Mouse (Mus musculus) lung, adult 18-20 months (tissue): ENCODE results near the gene Tbc1d2.
A peak's percentile ranks its signal among the peaks of the same experiment; 100 is the strongest.

Experiments used
- DNase-seq, 2 experiments: peaks; one replicate each; pipeline ENCODE4 v3.0.0; 2022; ENCODE audit warnings: mixed read lengths in 2 of 2

The Tbc1d2 gene

DNA sequence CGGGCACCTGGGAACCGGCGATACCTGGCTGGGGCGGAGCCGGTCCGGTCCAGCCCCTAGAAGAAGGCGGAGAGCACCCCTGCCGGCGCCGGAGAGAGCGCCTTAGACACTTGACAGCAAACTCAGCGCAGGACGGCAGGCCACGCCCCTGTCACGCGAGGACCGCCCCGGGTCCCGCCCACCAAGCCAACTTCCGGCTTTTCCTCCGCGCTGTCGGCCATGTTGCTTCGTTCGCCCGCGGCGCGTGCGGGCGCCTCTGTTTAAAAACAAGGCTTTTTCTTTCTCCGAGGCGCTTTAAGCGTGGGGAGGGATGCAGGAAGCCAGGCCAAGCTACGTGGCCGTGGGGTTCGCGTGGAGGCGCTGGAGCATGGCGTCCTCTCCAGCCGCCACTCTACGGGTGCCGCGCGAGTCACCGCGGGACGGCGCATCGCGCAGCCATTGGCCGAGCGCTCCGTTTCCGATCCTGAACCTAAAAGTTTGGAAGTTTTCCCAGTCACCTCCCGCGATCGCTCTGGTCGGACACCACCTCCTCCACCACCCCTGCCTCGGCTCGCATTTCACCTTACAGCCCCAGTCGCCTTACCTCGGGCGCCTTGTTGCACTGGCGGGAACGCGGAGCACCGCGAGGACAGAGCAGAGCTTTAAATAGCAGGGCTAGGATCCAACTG lies at the start of gene Tbc1d2:
Tbc1d2 (minus strand) TSS at position 124 of the 668 bp plus-strand sequence.
- DNase-seq = peak; percentile 95

DNA sequence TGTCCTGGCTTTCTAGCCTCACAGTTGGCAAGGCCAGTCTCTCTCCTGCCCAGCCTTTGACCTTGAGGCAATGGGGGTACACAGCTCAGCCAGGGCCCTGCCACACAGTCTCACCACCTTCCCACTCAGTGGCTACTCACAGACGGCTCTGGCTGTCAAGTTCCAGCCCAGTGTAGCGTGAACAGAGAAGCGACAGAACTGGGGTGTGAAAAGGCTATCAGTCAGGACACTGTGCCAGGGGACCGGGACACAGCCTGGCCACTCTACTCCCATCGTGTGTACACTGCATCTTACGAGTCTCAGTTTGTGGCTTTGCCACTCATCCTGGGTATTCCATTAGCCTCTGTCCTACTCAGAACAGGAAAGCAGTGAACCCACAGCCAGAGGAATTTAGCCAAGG lies 46.5 kb upstream of the Tbc1d2 start:
- DNase-seq = no peak

DNA sequence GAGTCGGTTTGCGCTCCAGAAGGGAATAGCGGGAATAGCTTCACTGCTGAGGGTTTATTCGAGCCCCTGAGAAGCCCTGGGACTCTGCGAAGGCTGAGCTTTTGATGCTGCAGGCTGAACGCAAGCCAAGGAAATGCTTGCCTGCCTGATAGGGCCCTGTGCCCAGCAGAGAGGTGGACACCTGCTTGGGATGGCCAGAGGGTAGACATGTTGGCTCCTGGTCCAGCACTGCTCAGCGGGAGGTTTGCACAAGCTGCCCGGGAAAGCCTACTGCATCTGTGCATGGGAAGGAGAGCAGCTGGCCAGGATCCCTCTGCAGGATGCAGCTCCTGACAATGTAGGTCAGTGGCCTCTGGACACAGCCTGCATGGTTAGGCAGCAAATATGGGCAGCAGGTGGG lies 40.6 kb upstream of the Tbc1d2 start:
- DNase-seq = no peak

DNA sequence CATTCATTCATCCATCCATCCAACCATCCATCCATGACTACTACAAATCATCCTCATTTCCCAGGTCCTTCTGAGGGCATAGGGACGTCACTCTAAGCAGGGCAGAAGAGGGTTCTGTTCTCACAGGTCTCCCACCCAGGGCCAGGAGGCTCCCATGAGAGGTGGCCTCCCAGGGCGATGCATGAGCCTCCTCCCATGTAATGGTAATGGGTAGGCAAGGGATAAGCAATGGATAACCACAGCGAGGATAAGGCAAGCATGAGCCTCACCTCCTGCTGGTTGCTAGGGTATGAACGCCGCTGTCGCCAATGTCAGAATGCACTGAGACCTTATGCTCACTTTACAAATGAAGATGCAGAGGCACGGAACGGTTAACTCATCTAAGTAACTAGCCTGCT lies 40.0 kb upstream of the Tbc1d2 start:
- DNase-seq = no peak

DNA sequence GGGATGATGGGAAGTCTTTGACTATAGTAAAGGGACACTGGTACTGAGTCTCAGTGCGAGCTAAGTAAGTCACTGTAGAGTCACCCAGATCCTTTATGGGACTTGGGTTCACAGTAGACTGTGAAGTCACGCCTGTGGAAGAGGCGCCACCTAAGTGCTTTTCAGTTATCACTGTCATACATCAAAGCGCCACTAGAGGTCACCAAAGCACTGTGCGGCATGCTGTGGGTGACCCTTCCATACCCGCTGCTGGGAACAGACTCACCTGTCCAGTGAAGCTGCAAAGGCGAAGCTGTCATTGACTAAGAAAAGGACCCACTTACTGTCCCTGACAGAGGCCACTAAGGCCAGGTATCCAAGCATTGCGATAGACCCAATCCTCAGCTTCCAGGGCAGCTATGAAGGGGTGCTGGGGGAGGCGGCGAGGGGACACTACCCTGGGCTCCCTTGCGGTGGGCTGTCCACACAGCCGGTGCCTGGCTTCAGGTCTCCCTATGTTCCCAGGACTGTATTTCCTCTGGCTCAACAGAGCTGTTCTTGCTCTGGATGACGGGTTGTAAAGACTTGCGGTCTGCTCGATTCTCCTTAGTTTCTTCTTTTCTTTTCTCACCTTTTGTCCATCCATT lies 39.5 kb upstream of the Tbc1d2 start:
- DNase-seq = peak; percentile 45 to 64

DNA sequence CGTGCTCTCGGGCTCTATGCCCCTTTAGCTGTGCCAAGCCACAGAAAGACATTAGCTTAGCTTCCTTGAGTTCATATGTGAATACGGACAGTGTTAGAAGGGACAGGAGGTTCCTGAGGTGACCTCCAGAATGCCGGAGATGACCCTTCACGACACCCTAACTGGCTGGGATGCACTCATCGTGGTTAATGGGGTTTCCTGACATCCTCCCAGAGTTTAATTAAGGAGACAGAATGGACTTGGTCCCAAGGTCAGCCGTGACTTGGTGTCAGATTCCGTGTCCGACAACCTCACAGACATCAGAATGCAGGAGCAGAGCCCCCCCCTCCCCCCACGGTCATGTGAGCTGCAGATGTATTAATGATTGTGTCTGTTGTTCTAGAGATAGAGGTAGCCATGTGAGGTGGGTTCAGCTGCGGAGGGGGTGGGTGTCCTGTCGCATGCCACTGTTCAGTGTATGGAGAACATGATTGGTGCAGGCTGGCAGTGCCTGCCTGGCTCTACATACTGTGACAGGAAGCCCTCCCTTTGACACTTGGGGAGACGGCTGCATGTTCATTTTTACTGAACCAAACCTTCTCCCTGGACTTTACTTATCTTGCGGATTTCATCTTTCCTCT lies 38.3 kb upstream of the Tbc1d2 start:
- no peak for DNase-seq

DNA sequence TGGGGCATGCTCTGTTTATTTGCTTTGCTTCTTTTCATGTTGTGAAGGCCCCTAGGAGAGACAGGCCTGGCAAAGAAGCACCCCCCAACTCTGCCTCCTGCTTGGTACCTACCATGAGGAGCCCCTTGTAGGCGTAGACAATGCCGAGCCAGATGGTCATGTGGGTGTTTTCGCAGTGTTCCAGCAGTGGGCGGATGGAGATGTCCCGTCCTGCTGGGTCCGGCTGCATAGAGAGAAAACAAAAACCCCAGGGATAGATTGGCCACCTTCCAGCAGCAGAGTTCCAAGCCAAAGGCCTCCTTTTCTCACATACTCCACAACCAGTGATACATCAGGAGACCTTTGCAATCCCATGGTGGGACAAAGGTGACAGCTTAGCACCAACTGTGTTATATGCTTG lies 34.2 kb upstream of the Tbc1d2 start:
- DNase-seq = no peak

DNA sequence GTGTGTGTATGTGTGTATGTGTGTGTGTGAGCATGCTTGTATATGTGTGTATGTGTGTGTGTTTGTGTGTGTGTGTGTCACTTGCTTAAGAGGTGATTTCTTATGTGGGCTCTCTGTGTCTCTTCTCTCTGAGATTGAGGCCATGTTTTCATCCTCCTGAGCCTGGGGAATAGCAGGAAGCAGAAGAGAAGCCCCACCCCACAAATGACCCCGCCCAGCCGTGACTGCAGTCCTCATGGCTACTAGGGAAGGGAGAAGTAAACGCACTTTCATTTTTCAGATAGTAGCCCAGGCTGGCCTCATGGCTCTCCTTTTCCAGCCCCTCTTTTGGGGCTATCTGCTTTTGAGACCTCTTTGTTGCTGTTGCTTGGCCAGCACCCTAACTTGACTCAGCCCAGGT lies 26.6 kb upstream of the Tbc1d2 start:
- no peak for DNase-seq

DNA sequence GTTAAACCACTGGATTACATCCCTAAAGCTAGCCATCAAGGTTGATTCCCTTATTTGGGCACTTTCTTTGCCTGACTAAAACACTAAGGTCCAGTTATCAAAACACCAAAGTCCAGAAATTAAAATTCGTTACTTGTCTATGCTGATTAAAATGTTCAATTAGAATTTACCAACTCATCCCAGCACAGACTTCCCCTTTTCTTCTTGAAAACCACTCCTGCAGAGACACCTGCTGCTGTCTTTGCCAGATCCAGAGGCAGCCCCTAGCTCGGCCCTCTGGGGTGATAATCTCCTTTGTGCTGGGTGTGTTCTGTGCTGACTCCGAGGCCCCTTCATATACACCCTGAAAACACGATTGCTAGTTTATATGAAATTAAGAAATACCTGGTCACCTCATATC lies 26.0 kb upstream of the Tbc1d2 start:
- DNase-seq = no peak

DNA sequence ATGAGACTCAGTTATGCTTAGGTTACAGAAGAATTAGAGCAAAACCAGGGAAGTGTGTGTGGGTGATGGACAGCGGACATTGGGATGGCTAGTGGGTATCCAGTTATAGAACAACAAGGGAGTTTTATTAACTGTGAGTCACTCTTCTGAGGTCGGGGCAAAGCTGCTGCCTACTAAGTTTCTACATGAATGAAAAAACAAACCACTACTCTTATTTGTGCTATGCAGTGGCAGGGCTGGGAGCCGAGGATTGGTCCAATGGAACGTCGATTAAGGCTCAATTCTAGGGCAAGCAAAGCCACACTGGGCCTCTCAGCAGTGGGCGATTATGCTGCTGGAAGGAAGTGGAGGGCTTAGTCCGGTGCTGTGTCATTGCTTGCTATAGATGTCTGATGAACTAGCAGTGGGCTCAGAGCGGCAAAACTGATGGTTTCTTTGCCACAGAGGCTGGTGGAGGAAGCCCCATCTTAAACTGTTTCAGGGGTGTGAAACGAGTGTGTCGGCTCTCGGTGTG lies 25.3 kb upstream of the Tbc1d2 start:
- DNase-seq = no peak

DNA sequence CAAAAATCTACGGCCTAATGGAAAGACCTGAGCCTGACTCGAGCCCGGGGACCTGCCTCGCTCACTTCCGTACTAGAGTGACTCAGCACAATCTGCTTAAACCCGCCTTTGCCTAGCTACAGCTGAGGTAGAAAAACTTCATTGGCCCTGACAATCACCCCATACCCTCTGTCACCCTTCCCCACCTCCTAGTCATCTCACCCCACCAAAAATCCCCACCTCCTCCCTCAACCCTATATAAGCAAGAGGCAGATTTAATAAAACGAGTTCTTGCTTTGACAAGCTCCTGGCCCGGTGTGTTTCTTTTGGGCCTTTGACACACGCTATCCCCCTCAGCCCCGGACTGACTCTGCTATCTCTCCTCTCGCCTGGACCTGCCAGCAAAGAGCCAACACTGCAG lies 18.6 kb upstream of the Tbc1d2 start:
- no peak for DNase-seq

DNA sequence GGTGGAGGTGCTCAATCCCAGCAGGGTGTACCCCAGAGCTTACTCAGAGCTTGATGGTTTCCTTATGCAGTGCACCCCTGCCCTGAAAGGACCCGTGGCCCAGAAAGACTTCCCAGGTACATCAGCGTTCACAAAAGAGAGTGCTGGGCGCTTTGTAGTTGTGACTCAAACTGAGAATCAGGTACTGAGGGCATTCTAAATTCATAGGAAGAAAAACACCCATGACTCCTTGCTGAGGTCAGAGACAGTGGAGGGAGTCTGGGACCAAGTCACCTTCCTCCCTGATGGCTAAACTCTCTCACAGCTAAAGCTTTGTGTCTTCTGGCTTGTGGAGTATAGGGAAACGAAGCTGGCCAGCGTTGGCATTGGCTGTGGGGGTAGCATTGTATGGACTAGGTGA lies 16.4 kb upstream of the Tbc1d2 start:
- no peak for DNase-seq

DNA sequence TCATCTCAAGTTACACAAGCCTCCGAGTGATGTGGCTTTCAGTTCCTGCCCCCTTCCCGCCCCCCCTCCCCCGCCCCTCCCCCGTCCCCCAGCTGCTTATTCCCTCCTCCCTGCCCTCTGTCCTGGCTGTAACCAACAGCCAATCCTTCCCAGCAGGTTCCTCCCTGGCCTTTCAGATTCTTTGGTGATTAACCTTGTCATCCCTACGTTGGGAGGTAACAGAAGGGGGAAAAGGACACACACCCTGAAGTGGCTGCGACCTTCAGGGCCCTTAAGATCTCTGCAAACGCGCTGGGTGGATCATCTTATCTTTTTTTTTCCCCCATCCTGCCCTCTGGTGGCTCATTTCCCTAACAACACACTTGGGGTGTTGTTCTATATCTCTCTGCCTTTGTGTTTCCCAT lies 15.4 kb upstream of the Tbc1d2 start:
- no peak for DNase-seq

DNA sequence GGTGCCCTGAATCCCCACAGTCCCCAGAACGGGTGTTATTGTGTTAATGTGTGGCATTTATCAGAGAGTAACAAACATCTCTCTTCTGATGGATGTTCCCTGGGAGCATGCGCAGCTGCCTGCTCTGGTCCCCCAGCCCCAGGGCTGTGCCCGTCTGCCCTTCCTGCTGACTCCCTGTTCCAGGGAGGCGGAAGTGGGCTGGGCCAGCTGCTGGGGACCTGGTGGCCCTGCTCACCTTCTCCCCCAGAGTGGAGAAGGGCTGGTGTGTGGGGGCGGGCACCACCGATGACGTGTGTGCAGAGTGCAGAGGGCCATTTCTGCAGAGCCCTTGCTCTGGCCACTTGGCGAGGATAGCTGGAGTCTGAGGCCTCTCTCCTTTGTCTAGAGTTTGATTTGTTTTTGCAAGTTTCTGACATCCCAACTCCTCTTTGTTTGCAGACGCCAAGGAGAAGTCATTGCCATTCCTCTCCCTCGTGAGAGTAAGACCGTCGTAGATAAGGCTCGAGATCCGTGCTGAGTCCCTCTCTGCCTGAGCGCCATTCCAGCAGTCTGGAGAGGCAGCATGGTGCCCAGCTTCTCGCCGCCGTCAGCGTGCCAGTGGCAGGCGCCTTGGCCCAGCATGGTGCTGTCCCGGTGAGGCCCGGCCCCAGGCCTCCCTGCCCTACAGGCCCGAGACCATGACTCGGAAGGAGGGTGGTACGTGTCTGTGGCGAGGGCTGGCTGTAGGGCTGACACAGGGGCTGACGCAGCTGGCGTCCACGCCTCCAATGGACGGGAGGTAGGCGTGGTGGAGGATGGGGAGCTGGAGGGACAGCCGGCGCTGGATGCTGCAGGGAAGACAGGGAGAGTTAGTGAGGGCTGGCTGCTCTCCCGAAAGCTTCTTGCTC lies 14.4 kb upstream of the Tbc1d2 start:
- peak; percentile 27 to 39 for DNase-seq

DNA sequence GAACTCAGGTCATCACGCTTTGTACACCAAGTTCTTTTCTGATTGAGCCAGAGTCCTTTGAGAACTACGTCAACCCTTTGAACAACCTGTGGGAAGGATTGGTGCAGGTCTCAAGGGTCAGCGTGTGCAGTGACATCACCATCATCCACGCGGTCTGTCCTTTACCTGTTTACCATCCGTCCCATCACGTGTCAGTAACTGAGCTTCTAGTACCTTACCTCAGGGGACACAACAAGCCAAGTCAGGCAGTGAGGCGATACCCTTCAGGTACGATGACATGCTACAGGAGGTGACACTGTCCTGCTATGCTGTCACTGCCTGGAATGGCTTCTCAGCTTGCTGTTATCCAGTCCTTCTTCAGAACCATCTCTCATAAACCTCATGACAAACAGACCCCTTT lies 11.4 kb upstream of the Tbc1d2 start:
- no peak for DNase-seq

DNA sequence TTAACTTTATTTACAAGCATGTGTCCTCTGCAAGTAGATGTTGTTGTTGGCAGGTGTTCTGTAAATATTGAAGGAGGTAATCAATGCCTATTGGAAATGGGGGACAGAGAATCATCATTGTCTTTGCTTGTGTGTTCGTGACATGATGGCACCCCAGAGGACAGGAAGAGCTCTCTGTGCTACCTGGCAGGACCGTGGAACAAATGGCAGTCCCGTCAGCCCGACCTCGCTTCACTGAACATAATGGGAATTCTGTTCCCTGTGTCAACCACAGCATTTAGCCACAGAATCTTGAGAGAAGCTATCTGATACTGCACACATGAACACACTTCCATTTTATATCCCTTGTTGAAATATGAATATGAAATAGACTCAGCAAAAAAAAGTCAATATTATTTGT lies 8.9 kb upstream of the Tbc1d2 start:
- DNase-seq = no peak

DNA sequence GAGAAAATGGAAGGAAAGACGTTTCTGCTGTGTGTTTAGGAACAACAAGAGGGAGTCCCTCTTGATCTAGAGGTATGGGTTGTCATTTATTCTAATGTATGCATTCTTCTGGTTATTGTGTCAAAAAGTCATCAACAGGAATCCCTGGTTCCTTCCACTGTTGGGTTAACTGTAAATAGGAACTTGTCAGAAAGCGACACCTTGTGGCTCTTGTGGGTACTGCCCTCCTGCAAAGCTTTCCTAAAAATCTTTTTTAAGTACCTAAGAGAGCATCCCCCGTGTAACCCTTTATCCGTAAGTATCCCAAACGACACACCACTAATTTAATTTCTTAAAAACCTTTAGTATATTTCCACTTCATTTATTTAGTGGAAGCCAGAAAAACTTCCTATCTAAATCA lies 7.1 kb upstream of the Tbc1d2 start:
- DNase-seq = peak; percentile 57 to 64

DNA sequence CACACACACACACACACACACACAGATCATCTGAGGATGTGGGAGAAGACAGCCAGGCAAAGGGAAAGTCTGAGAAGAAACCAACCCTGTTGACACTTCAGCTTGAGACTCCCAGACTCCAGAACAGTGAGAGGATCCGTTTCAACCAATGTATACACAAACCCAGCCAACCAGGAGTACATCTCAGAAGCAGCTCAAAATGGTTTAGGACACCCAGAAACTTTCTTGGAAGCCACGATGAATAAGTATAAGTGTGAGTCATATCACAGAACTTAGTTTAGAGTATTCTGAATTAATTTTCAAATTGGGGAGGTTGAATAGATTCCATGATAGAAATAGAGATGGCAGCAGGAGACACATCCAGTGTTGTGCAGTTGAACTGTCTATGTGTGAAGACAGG lies 5.9 kb upstream of the Tbc1d2 start:
- no peak for DNase-seq

DNA sequence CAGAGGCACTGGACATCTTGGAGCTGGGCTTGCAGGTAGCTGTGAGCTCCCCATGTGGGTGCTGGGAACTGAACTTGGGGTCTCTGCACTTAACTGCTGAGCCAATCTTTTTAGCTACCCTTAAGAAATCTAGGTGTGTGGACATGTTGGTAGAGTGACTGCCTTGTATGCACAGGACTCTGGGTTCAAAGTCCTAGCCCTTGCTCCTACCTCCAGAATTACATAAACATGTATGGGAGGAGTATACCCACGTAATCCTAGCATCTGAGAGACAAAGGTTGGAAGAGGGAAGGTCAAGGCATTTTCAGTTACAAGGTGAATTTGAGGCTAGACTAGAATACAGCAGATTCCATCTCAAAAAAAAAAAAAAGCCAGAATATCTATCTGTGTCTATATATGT lies 5.3 kb upstream of the Tbc1d2 start:
- no peak for DNase-seq

DNA sequence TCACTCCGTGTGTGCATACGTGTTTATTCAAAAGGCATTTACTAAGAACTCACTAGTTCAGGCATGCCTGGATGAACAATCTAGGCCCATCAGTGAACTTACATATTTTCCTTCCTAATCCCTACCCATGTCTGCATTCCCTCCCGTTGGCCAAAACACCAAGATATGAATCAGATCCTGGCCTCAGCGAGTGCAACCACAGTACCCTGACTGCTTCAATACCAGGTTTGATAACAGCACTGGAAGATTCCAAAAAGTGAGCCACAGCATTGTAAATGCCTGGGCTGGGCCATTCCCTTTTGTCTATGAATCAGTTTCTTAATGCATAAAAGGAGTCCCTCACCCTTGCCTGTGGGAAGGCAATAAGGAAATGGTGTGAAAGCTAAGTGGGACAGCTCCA lies 848 bp downstream of the Tbc1d2 start:
- DNase-seq = no peak

DNA sequence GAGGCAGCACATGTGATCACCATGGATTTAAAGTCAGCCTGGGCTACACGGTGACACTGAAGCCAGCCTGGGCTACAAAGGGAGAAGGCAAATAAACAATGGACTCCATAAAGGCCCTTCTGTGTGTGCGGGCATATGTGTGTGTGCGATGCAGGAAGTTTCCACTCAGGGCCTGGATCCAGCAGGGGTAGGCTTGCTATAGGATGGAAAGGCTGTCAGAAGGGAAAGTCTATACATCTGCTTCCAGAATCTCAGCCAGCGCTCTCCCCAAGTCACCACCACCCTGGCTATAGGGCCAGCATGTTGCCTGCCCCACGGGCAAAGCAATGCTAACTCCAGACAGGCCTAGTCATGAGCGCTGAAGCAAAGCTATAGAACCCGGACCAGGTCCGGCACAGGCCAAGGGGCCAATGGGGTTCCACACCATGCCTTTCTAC lies 6.3 kb downstream of the Tbc1d2 start:
- no peak for DNase-seq

DNA sequence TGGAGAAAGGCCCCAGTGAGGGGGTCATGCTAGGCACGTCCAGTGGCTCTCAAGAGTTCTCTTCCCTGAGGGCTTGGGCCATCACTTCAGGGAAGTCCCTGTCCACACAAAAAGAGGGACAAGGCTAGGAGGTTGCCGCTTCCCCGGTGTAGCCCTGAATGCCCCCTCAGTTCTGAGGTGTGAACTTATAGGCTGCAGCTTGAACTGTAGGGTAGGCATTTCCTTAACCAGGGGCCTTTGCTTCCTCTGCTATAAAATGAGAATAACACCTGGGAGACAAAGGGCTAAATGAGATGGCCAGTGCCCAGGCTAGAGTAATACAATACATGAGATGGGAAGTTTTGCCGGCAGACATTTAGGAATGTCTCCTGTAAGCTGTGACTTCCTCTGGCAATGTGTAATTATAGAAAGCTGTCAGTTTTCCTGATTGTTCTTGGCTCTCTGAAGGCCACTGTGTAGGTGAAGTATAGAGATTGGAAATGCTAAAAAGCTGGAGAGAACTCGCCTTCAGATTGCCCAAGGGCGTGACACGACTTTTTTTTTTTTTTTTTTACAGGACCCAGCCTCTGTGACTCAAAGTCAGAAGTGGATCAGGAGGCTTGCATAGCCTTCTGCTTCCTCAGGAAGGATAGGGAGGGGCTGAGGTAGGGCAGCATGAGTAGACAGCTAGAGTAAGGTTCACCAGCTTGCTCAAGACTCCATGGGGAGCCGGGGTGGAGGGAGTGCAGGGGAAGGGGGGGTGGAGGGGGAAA lies 6.9 kb downstream of the Tbc1d2 start:
- DNase-seq = peak; percentile 51 to 71

DNA sequence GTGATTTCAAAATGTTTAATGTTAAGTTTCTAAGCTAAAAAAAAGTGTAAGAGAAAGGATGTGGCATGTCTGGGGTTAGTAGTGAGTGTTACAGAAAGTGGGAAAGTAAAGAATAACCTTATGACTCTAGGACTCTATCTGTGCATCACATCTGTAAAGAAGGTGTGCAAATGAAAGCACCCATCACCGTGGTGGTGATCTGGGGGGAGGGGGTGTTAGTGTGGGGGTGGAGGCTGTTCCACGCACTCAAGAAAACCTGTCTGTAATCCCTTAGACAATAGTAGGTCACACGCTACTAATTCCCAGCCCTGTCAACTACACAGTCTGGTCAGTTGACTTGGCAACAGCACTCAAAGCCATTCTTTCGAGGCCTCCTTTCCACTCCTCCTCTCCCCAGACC lies 8.7 kb downstream of the Tbc1d2 start:
- no peak for DNase-seq
